Mouse (Mus musculus): ENCODE data around the gene Zyg11a. TPM values are rescaled to one million over a fixed set of nuclear protein-coding genes. Genes with fewer than 3 reads are reported as not detected.
"Not testable (repeated sequence)": the region's sequence is repeated elsewhere in the genome, so short reads cannot be mapped to it uniquely, and the experiment has no call there.

Zyg11a gene
- 3.9 and 4.5 TPM in 2 replicates for polyA plus RNA-seq (2012; rRNA removed)

DNA sequence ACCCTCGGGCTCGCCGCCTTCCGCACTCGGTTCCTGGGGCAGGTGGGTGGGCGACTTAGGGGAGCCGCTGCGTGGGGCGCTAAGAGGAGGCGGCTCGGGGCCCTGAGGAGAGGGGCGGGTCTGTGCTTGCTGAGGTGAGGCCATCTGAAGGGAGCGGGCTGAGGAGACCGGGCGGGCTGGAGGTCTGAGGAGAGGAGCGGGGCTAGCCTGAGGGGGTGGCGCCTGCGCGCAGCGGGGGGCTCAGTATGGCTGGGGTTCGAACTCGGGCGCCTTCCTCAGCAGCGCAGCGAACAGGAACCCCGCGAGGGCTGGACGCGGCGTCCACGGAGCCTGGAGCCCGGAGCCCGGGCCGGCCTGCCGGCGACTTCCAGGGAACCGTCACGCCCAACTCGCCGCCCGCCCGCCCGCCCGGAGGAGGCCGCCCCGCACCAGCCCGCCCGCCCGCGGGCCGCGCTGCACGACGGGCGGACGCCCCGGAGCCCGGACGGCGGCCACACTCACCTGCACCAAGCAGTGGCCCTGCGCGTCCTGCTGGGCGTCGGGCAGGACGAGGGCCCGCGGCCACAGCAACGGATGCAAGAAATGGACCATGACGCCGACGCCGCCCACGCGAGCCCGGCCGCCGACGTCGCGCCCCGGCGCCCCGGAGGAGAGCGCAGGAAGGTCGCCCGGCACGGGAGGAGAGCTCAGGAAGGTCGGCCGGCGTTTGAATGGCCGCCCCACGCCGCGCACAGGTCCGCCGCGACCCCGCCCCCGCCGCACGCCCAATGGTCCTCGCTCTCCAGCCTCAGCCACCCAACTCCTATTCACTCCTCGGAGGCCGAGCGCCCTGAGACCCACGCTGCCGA, at the start of gene Zyg11a:
Gene Zyg11a (minus strand): TSS at position 717 of the 848 bp plus-strand sequence.
- no peak for DNase-seq (ENCODE audit: low read depth)

DNA sequence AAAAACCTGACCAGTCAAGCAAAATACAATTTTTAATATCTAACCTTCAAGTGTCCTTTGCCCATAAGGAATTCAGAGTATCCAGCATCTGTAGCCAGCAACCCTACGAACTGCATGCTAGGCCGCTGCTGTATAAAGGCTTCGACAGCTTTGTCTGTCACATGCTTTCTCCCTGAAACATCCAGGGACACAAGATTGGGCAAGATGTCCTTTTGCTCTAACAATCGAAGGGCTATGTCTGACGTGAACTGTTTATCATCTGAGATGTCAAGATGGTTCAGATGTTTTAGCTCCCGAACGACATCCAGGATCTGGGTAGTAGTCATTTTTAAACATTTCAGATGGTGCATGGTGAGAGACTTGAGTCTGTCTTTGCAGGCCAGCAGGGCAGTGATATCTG, 47.9 kb upstream of the Zyg11a start:
- DNase-seq (ENCODE audit: low read depth): no peak

DNA sequence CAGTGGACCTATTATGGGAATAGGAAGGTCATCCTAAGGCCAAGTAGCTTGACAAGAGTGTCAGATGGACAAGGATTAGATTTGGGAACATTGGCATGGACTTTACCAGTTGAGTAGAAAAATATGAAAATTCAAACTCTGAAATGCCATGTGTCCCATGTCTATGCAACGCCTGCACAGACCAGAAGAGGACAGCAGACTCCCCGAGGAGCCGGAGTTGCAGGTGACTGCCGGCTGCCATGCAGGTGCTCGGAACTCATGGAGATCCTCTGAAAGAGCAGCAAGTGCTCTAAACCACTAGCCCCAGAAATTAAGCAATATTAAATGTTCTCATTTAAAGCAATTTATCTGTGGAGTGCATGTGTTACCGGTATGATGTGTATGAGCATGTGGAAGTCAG, 35.5 kb upstream of the Zyg11a start:
- DNase-seq (ENCODE audit: low read depth): no peak

DNA sequence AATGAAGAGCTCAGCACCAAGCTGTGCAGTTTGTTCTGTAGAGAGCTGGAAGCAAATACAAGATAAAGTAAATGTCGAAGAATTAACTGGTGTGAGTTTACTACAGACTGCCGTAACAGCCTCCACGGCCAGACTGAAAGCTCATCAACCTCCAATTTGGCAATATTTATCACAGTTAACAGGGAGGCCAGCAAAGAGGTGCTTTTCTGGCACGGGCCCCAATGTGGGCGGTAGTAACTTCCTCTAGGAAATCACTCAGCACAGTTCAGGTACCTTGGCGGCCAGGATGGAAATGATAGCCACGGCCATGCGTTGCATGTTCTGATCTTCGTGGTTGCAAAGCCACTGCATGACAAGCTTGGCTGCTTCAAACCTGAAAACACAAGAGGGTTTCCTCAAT, 32.7 kb upstream of the Zyg11a start:
- DNase-seq (ENCODE audit: low read depth): no peak

- DNase-seq (ENCODE audit: low read depth): no peak
Observed at GRCm38 (mm10) chr4:108249314-108249713, 31.5 kb upstream of the Zyg11a start.

GRCm38 (mm10) chr4:108233654-108234053, 15.8 kb upstream of the Zyg11a start:
- DNase-seq (ENCODE audit: low read depth): peak; percentile 67

DNA sequence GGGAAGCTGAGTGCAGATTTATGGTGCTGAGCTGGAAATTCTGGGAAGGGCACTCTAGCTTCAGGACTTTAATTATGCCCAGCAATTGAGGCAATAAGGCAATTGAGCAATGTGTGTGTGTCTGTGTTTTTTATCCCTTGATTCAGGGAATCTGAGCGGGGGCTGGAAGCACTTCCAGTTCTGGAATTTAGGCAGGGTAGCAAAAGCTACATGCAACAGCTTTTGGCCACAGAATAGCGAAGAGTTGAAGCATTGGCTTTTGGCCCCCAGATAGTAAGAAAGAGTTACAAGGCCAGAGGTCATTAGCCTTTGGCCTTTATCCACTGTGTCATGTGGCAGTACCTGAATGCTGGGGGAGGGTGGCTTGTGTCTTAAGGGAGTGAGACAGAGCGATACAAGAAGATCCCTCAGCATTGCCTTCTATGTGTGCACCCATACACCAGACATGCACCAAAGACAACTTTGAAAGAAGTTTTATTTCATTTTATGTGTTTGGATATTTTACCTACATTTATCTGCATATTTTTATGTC, 7.6 kb upstream of the Zyg11a start:
- peak; percentile 97 for DNase-seq (ENCODE audit: low read depth)

DNA sequence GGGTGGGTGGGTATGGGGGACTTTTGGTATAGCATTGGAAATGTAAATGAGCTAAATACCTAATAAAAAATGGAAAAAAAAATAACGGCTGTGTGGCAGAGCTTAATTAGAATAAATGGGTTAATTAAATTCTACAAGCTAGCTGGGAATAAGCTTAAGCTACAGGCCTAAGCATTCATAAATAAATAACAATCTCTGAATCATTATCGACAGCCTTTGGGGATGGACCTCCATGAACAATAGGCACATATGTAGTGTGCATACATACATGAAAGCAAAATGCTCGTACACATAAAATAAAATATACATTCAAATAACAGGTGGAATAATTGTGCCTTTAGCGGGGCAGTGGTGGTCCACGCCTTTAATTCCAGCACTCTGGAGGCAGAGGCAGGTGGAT, 4.7 kb upstream of the Zyg11a start:
- DNase-seq (ENCODE audit: low read depth): no peak

- DNase-seq (ENCODE audit: low read depth): no peak
Observed at GRCm38 (mm10) chr4:108219019-108219418, 1.2 kb upstream of the Zyg11a start.

GRCm38 (mm10) chr4:108213023-108213422, 4.8 kb downstream of the Zyg11a start:
- peak; percentile 93 for DNase-seq (ENCODE audit: low read depth)

DNA sequence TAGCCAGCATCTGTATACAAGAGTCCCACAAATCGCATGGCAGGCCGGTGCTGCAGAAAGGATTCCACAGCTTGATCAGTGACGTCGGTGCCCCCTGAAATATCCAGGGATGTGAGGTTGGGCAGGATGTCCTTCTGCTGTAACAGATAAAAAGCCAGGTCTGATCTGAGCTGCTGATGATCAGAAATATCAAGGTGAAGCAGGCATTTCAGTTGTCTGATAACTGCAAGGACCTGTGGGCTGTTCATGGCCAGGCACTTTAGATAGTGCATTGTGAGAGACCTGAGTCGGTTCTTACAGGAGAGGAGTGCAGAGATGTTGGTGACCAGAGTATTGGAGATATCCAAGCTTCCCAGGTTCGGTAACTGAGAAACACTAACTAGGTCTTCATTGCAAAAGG, 13.2 kb downstream of the Zyg11a start:
- no peak for DNase-seq (ENCODE audit: low read depth)

GRCm38 (mm10) chr4:108199236-108199635, 18.6 kb downstream of the Zyg11a start:
- DNase-seq (ENCODE audit: low read depth): no peak

- no peak for DNase-seq (ENCODE audit: low read depth)
Observed at GRCm38 (mm10) chr4:108196277-108196855, 21.5 kb downstream of the Zyg11a start.

GRCm38 (mm10) chr4:108192821-108193323, 25.0 kb downstream of the Zyg11a start:
- no peak for DNase-seq (ENCODE audit: low read depth)

DNA sequence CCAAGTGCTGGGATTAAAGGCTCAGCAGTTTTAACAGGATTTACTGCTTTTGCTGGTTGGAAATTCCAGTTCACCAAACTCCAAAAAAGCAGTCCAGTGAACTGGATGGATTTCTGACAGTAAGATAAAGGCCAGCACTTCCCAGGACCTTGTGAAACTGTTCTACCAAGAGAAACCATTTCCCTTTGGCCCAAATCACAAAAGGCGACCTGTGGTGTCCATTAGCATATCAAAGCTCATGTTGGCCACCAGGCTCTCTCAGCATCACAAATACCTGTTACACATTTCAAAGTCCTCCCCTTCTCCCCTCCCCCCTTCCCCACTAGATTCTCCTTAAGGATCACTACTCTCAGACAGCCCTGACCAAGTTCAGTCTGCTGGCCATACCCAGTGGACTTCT, 35.6 kb downstream of the Zyg11a start:
- DNase-seq (ENCODE audit: low read depth): no peak

DNA sequence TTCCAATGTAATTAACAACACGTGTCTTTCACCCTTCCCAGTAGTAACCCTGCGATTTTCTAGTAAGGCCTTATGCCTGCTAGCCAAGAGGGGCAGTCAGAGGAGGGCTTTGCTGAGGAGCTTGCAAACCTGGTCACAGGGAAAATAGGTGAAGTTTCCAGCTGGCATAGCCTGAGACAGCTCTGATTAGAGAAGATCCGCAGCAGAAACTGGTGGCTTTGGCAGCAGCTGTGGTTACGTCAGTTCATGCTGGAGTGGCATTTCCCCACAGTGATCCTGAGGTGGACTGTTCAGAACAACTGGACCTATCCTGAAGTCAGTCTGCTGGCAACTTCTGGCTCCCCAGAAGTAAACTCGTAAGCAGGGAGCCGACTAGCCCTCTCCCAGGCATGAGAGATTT, 49.8 kb downstream of the Zyg11a start:
- DNase-seq (ENCODE audit: low read depth): no peak

DNA sequence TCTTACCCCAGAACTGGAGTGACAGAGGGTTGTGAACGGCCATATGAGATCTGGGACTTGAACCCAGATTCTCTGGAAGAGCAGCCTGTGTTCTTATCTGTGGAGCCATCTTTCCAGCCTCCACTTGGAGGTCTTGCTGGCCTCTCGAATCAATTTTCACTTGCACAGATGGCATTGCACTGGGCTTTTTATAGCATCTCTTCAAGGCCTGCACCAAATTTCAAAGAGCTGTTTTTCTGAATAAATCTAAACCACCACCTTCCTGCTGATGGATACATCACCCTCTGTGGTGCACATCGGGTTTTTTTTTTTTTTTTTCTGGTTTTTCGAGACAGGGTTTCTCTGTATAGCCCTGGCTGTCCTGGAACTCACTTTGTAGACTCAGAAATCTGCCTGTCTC, 51.0 kb downstream of the Zyg11a start:
- DNase-seq (ENCODE audit: low read depth): no peak

- DNase-seq (ENCODE audit: low read depth): no peak
Observed at GRCm38 (mm10) chr4:108165152-108165895, 52.5 kb downstream of the Zyg11a start, which contains the start of gene Echdc2. Gene Echdc2, plus strand, starts transcription at chr4:108165437.

DNA sequence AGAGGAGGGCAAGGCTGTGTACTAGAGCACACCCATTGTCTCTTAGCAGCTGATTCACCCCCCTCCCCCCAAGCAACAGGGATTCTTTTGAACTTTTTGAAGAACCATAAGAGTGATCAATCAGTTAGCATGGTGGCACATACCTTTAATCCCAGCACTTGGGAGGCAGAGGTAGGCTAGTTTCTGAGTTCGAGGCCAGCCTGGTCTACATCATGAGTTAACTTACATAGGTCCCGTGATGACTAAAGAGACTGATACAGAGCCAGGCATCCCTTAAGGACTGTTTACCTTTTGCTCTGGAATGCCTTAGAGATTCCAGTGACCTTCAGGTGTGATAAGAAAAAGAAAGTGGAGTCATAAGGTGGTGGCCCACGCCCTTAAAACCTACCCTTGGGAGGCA, 54.6 kb downstream of the Zyg11a start:
- DNase-seq (ENCODE audit: low read depth): no peak

GRCm38 (mm10) chr4:108161936-108162335, 55.9 kb downstream of the Zyg11a start:
- no peak for DNase-seq (ENCODE audit: low read depth)

GRCm38 (mm10) chr4:108155141-108155540, 62.7 kb downstream of the Zyg11a start:
- not testable (repeated sequence) for DNase-seq (ENCODE audit: low read depth)

DNA sequence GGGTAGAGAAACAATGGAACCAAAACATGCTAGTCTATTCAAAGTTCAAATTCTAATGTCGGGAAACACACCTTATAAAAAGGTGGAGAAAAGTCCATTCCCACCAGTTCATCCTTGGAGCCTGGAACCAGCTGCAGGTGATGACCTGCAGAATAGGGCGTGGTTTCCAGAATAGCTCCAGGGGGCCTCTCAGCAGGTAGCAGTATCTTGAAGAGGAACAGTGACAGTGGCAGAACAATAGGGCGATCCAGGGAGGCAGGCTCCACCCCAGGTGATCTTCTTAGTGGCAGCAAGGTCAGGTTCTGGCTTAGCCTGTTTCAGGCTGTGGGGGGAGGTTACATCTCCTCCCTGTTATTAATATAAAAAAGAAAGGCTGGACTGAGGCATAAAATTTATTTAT, 72.3 kb downstream of the Zyg11a start:
- DNase-seq (ENCODE audit: low read depth): not testable (repeated sequence)

All from gonadal fat pad, adult 2 months (tissue).